ENCODE assay signal across 8 mouse cellular contexts in genomic region chr2:33755633-33756020, GRCm38 (mm10).
DNase-seq lines count a peak whose midpoint lies in the region; ATAC-seq and TF ChIP-seq lines count a peak whose summit lies in the region.

No protein-coding gene starts in this region.

- no peak overlapping the region for H3K27ac ChIP-seq in kidney, postnatal 0 days
- peak overlapping the region; percentile 94 for H3K27ac ChIP-seq in bone marrow macrophage, adult 2 months (ENCODE audit: insufficient read depth, low read depth, low read length)
- peak overlapping the region; percentile 89 for H3K27ac ChIP-seq in heart, embryonic 16.5 days (ENCODE audit: low read length)
- H3K27ac ChIP-seq in liver, embryonic 14.5 days: no peak overlapping the region
- H3K27ac ChIP-seq in stomach, embryonic 16.5 days (ENCODE audit: low read length): peak overlapping the region; percentile 89

- TF ChIP-seq CTCF in kidney, postnatal 0 days (IDR thresholded peaks at IDR 0.05; ENCODE audit: low read depth): no peak
- no peak for TF ChIP-seq CTCF in bone marrow macrophage, adult 2 months (IDR thresholded peaks at IDR 0.05; ENCODE audit: low read depth, low read length)
- no peak for TF ChIP-seq CTCF in liver, embryonic 14.5 days (IDR thresholded peaks at IDR 0.05; ENCODE audit: low read depth)

- no peak overlapping the region for H3K4me2 ChIP-seq in kidney, postnatal 0 days (ENCODE audit: low read length)
- H3K4me2 ChIP-seq in heart, embryonic 16.5 days (ENCODE audit: low read depth, low read length): no peak overlapping the region
- H3K4me2 ChIP-seq in liver, embryonic 14.5 days (ENCODE audit: low read depth): no peak overlapping the region
- no peak overlapping the region for H3K4me2 ChIP-seq in stomach, embryonic 16.5 days (ENCODE audit: low read depth, low read length)

- H3K36me3 ChIP-seq in kidney, postnatal 0 days (ENCODE audit: insufficient read depth, low read length): 0 out of 2 replicates have a peak, but pooled peaks cover 5% of the 10 kb centered on the region
- no peaks in the 10 kb centered on the region for H3K36me3 ChIP-seq in heart, embryonic 16.5 days (ENCODE audit: control insufficient read depth, insufficient read depth)
- H3K36me3 ChIP-seq in liver, embryonic 14.5 days (replicated peaks; ENCODE audit: control insufficient read depth, insufficient read depth, low read depth): no peaks in the 10 kb centered on the region
- H3K36me3 ChIP-seq in stomach, embryonic 16.5 days (ENCODE audit: control insufficient read depth, insufficient read depth, low read length): no peaks in the 10 kb centered on the region

- no peak for TF ChIP-seq EP300 in liver, embryonic 14.5 days (IDR thresholded peaks at IDR 0.05; ENCODE audit: low read depth)

- H3K27me3 ChIP-seq in kidney, postnatal 0 days (ENCODE audit: insufficient read depth, low read length): no peaks in the 10 kb centered on the region
- no peaks in the 10 kb centered on the region for H3K27me3 ChIP-seq in heart, embryonic 16.5 days (ENCODE audit: control insufficient read depth, insufficient read depth, low read length)
- no peaks in the 10 kb centered on the region for H3K27me3 ChIP-seq in liver, embryonic 14.5 days (ENCODE audit: control insufficient read depth, insufficient read depth, low read length)
- H3K27me3 ChIP-seq in stomach, embryonic 16.5 days (ENCODE audit: control insufficient read depth, insufficient read depth, low read length): no peaks in the 10 kb centered on the region

- ATAC-seq in kidney, postnatal 0 days (replicated peaks; ENCODE audit: low FRiP score, low read depth): no peak
- peak; percentile 14; the same call in 1 of the 2 replicates for ATAC-seq in heart, embryonic 16.5 days (replicated peaks; ENCODE audit: extremely low read depth, insufficient read depth, low FRiP score)
- ATAC-seq in liver, embryonic 14.5 days (ENCODE audit: insufficient read depth): no peak
- ATAC-seq in stomach, embryonic 16.5 days (ENCODE audit: insufficient read depth, low FRiP score): 0 out of 2 replicates have a peak, but pooled peaks have one; percentile 9

- 38% methylated on average over 6 of the region's 6 CpGs for WGBS in kidney, postnatal 0 days
- WGBS in heart, embryonic 16.5 days: 66% methylated on average over 6 of the region's 6 CpGs
- 14% methylated on average over 6 of the region's 6 CpGs for WGBS in liver, embryonic 14.5 days (ENCODE audit: insufficient replicate concordance)
- 57% methylated on average over 6 of the region's 6 CpGs for WGBS in stomach, embryonic 16.5 days

- peak; percentile 38 for DNase-seq in kidney, postnatal 0 days (ENCODE audit: low spot score)
- no peak for DNase-seq in kidney, adult 8-10 months
- DNase-seq in liver, embryonic 14.5 days (ENCODE audit: low read depth in 3 of 3, low spot score in 3 of 3): peak; percentile 5 to 24 (median 19)
- DNase-seq in ovary, postnatal 10 days (ENCODE audit: low spot score): no peak
- DNase-seq in T-cell, adult 2 months (ENCODE audit: low spot score): no peak

- H3K9ac ChIP-seq in kidney, postnatal 0 days (ENCODE audit: low read depth, low read length): no peak overlapping the region
- no peak overlapping the region for H3K9ac ChIP-seq in heart, embryonic 16.5 days (ENCODE audit: low read length)
- no peak overlapping the region for H3K9ac ChIP-seq in liver, embryonic 14.5 days (replicated peaks)
- no peak overlapping the region for H3K9ac ChIP-seq in stomach, embryonic 16.5 days (ENCODE audit: low read length)

- no peak for TF ChIP-seq POLR2A in bone marrow macrophage, adult 2 months (IDR thresholded peaks at IDR 0.05; ENCODE audit: borderline replicate concordance, low read depth, low read length)

- H3K4me1 ChIP-seq in kidney, postnatal 0 days (replicated peaks; ENCODE audit: insufficient read depth, low read length): peaks cover 21% of the 10 kb centered on the region
- H3K4me1 ChIP-seq in bone marrow macrophage, adult 2 months (ENCODE audit: control insufficient read depth, insufficient read depth, low read length): peaks cover 42% of the 10 kb centered on the region
- H3K4me1 ChIP-seq in heart, embryonic 16.5 days (ENCODE audit: control insufficient read depth, insufficient read depth, low read length): peaks cover 33% of the 10 kb centered on the region
- H3K4me1 ChIP-seq in liver, embryonic 14.5 days (replicated peaks; ENCODE audit: control insufficient read depth in 2 of 2, insufficient read depth in 2 of 2, low read length in 1 of 2): peaks cover 0 to 7% of the 10 kb centered on the region in 2 experiments; a peak in 1 of 4 replicates
- H3K4me1 ChIP-seq in stomach, embryonic 16.5 days (ENCODE audit: control insufficient read depth, insufficient read depth, low read length): peaks cover 36% of the 10 kb centered on the region

- no peaks in the 10 kb centered on the region for H3K9me3 ChIP-seq in kidney, postnatal 0 days (replicated peaks; ENCODE audit: low read length)
- no peaks in the 10 kb centered on the region for H3K9me3 ChIP-seq in heart, embryonic 16.5 days (replicated peaks; ENCODE audit: control insufficient read depth, low read length)
- H3K9me3 ChIP-seq in liver, embryonic 14.5 days (ENCODE audit: control insufficient read depth, low read length): no peaks in the 10 kb centered on the region
- H3K9me3 ChIP-seq in stomach, embryonic 16.5 days (replicated peaks; ENCODE audit: control insufficient read depth, low read length): no peaks in the 10 kb centered on the region

- no peak overlapping the region for H3K4me3 ChIP-seq in kidney, postnatal 0 days (replicated peaks; ENCODE audit: low read depth, low read length)
- no peak overlapping the region for H3K4me3 ChIP-seq in bone marrow macrophage, adult 2 months (ENCODE audit: insufficient read depth, low read length)
- no peak overlapping the region for H3K4me3 ChIP-seq in heart, embryonic 16.5 days (ENCODE audit: low read length)
- H3K4me3 ChIP-seq in liver, embryonic 14.5 days (ENCODE audit: insufficient read depth in 1 of 2, low read depth in 2 of 2, low read length in 2 of 2): no peak overlapping the region
- H3K4me3 ChIP-seq in stomach, embryonic 16.5 days (replicated peaks; ENCODE audit: low read length): no peak overlapping the region

Comparison
In these comparisons a context has a peak if more than half of its experiments do, and no peak if none do; other contexts are left out.
1. DNase-seq: peak in kidney, postnatal 0 days (single experiment) and liver, embryonic 14.5 days (3 of 3); none in kidney, adult 8-10 months (0 of 2), ovary, postnatal 10 days (single experiment) and T-cell, adult 2 months (single experiment).
2. ATAC-seq: peak in heart, embryonic 16.5 days (single experiment) and stomach, embryonic 16.5 days (single experiment); none in kidney, postnatal 0 days (single experiment) and liver, embryonic 14.5 days (single experiment).
3. H3K27ac ChIP-seq: peak in bone marrow macrophage, adult 2 months (single experiment), heart, embryonic 16.5 days (single experiment) and stomach, embryonic 16.5 days (single experiment); none in kidney, postnatal 0 days (single experiment) and liver, embryonic 14.5 days (single experiment).